Mouse (Mus musculus) brain, embryonic 14.5 days (tissue): ENCODE data around the gene Ppp4c.

ENCODE experiments used
- CTCF ChIP-seq: fragments of 200-500 bp; IDR thresholded peaks from 2 replicates; pipeline ENCODE4 v1.5.1; 2012; ENCODE audit warnings: inconsistent platforms, mild to moderate bottlenecking, moderate library complexity, borderline replicate concordance; ENCODE audit not compliant: insufficient read depth, insufficient read length; ENCODE audit errors: extremely low read depth
- POLR2A ChIP-seq: fragments of 200-500 bp; IDR thresholded peaks from 2 replicates; pipeline ENCODE4 v1.6.1; 2012; ENCODE audit warnings: mild to moderate bottlenecking, inconsistent platforms, borderline replicate concordance; ENCODE audit not compliant: poor library complexity, insufficient read depth, insufficient read length, severe bottlenecking; ENCODE audit errors: extremely low read depth

GRCm38 (mm10) chr7:126807405-126807804 lies 15.1 kb upstream of the Ppp4c start:
- no peak for TF ChIP-seq POLR2A
- no peak for TF ChIP-seq CTCF
